Mouse (Mus musculus): ENCODE data around the gene Gm21969. TPM values are rescaled to one million over a fixed set of nuclear protein-coding genes. Genes with fewer than 3 reads are reported as not detected.

The Gm21969 gene
- polyA plus RNA-seq, 1 experiment: not detected

GRCm38 (mm10) chr4:139580663-139581336 lies 22.2 kb upstream of the Gm21969 start:
- TF ChIP-seq POLR2A (IDR thresholded peaks at IDR 0.05; ENCODE audit: borderline replicate concordance, control insufficient read depth, low read depth, low read length): no peak
- no peak for TF ChIP-seq CTCF (IDR thresholded peaks at IDR 0.05; ENCODE audit: control insufficient read depth, insufficient read depth, low read length)
- Histone ChIP-seq H3K4me1 (ENCODE audit: control insufficient read depth, insufficient read depth, low read length) (no peaks in the 10 kb centered on the region; the same call in 1 of the 2 replicates), H3K27ac (ENCODE audit: control insufficient read depth, insufficient read depth, low read depth, low read length, poor library complexity) (0 out of 2 replicates have a peak overlapping the region, but pooled peaks have one; percentile 23), H3K4me3 (replicated peaks; ENCODE audit: control insufficient read depth, low read depth, low read length) (no peak overlapping the region)
- WGBS: 47% methylated on average over 15 of the region's 15 CpGs

- no peak overlapping the region for H3K4me3 ChIP-seq (replicated peaks; ENCODE audit: control insufficient read depth, low read depth, low read length)
- 0 out of 2 replicates have a peak overlapping the region, but pooled peaks have one; percentile 23 for H3K27ac ChIP-seq (ENCODE audit: control insufficient read depth, insufficient read depth, low read depth, low read length, poor library complexity)
- 33% methylated on average over 6 of the region's 6 CpGs for WGBS
- TF ChIP-seq POLR2A (IDR thresholded peaks at IDR 0.05; ENCODE audit: borderline replicate concordance, control insufficient read depth, low read depth, low read length) (no peak), CTCF (IDR thresholded peaks at IDR 0.05; ENCODE audit: control insufficient read depth, insufficient read depth, low read length) (no peak)
- no peaks in the 10 kb centered on the region; the same call in 1 of the 2 replicates for H3K4me1 ChIP-seq (ENCODE audit: control insufficient read depth, insufficient read depth, low read length)
Observed at GRCm38 (mm10) chr4:139581427-139582051, 21.4 kb upstream of the Gm21969 start.

- 50% methylated on average over 6 of the region's 6 CpGs for WGBS
- TF ChIP-seq POLR2A (IDR thresholded peaks at IDR 0.05; ENCODE audit: borderline replicate concordance, control insufficient read depth, low read depth, low read length) (no peak), CTCF (IDR thresholded peaks at IDR 0.05; ENCODE audit: control insufficient read depth, insufficient read depth, low read length) (no peak)
Observed at GRCm38 (mm10) chr4:139582346-139582745, 20.6 kb upstream of the Gm21969 start.

DNA sequence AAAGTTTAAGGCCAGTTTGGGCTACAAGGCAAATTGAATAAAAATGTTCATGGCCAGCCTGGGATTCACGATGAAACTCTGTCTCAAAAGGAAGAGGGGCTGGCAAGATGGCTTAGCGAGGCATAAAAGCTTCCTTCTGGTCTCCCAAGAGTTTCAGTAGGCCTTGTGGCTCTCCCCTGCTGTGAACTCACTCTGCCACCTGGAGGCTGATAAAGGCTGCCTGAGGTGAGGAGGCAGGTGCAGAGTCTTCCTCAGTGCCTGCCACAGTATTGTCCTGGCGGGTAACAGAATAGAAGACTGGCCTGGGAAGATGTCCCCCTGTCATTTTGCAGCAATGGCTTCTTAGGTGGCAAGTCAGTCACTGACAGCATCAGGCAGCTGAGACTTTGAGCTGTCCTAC lies 20.1 kb upstream of the Gm21969 start:
- WGBS: 62% methylated on average over 3 of the region's 3 CpGs

More at GRCm38 (mm10) chr4:139582346-139582745, 20.6 kb upstream of the Gm21969 start:
- Histone ChIP-seq H3K4me1 (ENCODE audit: control insufficient read depth, insufficient read depth, low read length) (no peaks in the 10 kb centered on the region; the same call in 1 of the 2 replicates), H3K4me3 (replicated peaks; ENCODE audit: control insufficient read depth, low read depth, low read length) (no peak overlapping the region), H3K27ac (ENCODE audit: control insufficient read depth, insufficient read depth, low read depth, low read length, poor library complexity) (no peak overlapping the region)

DNA sequence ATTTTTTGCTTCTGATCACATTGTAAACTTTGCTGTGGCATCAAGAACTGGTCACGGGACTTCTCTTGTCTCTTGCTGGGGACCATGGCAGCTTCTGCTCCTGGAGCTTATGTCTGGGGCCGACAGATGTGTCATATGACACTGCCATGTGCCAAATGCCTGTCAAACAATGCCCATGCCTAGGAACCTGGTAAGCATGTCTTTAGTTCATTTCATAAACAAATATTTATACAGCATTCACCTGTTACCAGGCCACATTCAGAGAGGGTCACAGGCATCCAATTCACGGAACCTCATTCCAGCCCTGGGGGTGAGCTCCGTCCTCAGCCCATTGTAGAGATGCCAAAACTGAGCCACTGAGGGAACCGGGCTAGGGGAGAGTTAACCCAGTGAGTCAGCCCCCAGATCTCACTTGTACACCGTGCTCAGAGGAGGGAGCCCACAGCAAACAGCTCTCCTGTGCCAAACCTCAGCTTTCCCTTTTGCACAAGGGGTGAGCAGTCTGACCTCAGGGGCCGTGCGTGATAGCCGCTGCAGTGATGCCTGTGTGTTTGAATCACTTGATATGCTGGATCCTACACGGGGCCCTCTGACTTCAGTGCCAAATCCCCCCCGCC lies 19.2 kb upstream of the Gm21969 start:
- Histone ChIP-seq H3K27ac (ENCODE audit: control insufficient read depth, insufficient read depth, low read depth, low read length, poor library complexity) (no peak overlapping the region), H3K4me3 (replicated peaks; ENCODE audit: control insufficient read depth, low read depth, low read length) (no peak overlapping the region), H3K4me1 (ENCODE audit: control insufficient read depth, insufficient read depth, low read length) (no peaks in the 10 kb centered on the region; the same call in 1 of the 2 replicates)
- TF ChIP-seq CTCF (IDR thresholded peaks at IDR 0.05; ENCODE audit: control insufficient read depth, insufficient read depth, low read length) (no peak), POLR2A (IDR thresholded peaks at IDR 0.05; ENCODE audit: borderline replicate concordance, control insufficient read depth, low read depth, low read length) (no peak)
- whole genome bisulfite sequencing: 78% methylated on average over 11 of the region's 11 CpGs

More for the DNA sequence above, 20.1 kb upstream of the Gm21969 start:
- Histone ChIP-seq H3K4me1 (ENCODE audit: control insufficient read depth, insufficient read depth, low read length) (no peaks in the 10 kb centered on the region; the same call in 1 of the 2 replicates), H3K27ac (ENCODE audit: control insufficient read depth, insufficient read depth, low read depth, low read length, poor library complexity) (no peak overlapping the region), H3K4me3 (replicated peaks; ENCODE audit: control insufficient read depth, low read depth, low read length) (no peak overlapping the region)
- TF ChIP-seq CTCF (IDR thresholded peaks at IDR 0.05; ENCODE audit: control insufficient read depth, insufficient read depth, low read length) (no peak), POLR2A (IDR thresholded peaks at IDR 0.05; ENCODE audit: borderline replicate concordance, control insufficient read depth, low read depth, low read length) (no peak)

DNA sequence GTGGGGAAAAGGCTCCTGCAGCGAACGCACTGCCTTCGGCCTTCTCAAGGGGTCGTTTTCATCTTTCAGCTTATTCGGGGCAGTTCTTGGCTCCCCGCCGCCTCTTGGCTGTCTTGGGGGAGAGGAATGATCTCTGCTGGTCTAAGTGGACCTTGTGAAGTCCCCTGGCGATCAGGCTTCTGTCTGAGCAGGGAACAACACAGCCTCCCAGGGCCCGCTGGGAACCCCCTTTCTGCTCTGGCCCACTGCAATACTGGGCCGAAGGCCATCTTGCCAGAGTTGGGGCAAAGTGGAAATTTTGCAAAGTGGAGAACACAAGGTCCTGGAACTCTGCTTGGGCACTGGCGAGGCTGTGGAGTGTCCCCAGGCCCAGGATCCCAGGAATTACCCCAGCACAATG lies 18.3 kb upstream of the Gm21969 start:
- Histone ChIP-seq H3K27ac (ENCODE audit: control insufficient read depth, insufficient read depth, low read depth, low read length, poor library complexity) (no peak overlapping the region), H3K4me3 (replicated peaks; ENCODE audit: control insufficient read depth, low read depth, low read length) (no peak overlapping the region), H3K4me1 (ENCODE audit: control insufficient read depth, insufficient read depth, low read length) (no peaks in the 10 kb centered on the region)
- WGBS: 81% methylated on average over 11 of the region's 11 CpGs
- TF ChIP-seq POLR2A (IDR thresholded peaks at IDR 0.05; ENCODE audit: borderline replicate concordance, control insufficient read depth, low read depth, low read length) (no peak), CTCF (IDR thresholded peaks at IDR 0.05; ENCODE audit: control insufficient read depth, insufficient read depth, low read length) (no peak)

DNA sequence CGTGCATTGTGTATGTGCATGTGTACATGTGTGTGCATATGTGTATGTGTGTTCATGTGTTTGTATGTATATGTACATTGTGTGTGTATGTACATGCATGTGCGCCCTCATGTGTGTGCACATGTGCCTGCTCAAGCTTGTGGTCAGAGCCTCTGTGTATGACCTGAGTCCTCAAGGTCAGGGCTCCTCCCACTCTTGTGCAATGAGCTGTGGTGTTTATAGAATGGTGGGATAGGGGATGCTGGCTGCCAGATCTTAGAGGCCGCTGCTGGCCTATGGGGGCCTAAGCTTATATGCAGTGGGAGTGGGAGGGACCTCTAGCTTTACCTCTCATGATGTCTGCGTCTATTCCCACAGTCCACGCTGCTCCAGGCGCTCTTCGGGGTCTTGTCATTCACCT lies 17.3 kb upstream of the Gm21969 start:
- Histone ChIP-seq H3K4me1 (ENCODE audit: control insufficient read depth, insufficient read depth, low read length) (no peaks in the 10 kb centered on the region), H3K27ac (ENCODE audit: control insufficient read depth, insufficient read depth, low read depth, low read length, poor library complexity) (no peak overlapping the region), H3K4me3 (replicated peaks; ENCODE audit: control insufficient read depth, low read depth, low read length) (no peak overlapping the region)
- 80% methylated on average over 7 of the region's 7 CpGs for whole genome bisulfite sequencing
- TF ChIP-seq POLR2A (IDR thresholded peaks at IDR 0.05; ENCODE audit: borderline replicate concordance, control insufficient read depth, low read depth, low read length) (no peak), CTCF (IDR thresholded peaks at IDR 0.05; ENCODE audit: control insufficient read depth, insufficient read depth, low read length) (no peak)

DNA sequence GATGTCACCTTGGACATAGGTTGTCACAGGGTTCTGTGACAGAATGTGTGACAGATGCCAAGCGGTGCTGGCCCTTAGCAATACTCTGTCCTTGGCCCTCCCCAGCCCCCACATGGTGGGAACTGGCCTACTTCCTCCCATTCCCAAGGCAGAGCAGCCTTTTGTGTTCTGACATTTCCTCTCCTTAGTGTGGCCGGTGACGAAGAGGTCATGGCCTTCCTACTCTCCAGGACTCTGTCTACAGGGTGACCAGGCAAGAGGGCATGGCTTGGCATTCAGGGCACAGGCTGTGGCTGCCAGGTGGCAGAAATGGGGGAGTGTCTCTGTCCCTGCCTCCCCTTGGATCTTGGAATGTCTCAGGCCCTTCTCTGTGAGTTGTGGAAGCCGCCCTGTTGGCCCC lies 15.6 kb upstream of the Gm21969 start:
- no peak for TF ChIP-seq CTCF (IDR thresholded peaks at IDR 0.05; ENCODE audit: control insufficient read depth, insufficient read depth, low read length)
- no peak for TF ChIP-seq POLR2A (IDR thresholded peaks at IDR 0.05; ENCODE audit: borderline replicate concordance, control insufficient read depth, low read depth, low read length)
- H3K4me3 ChIP-seq (replicated peaks; ENCODE audit: control insufficient read depth, low read depth, low read length): no peak overlapping the region
- WGBS: 69% methylated on average over 4 of the region's 4 CpGs
- no peak overlapping the region for H3K27ac ChIP-seq (ENCODE audit: control insufficient read depth, insufficient read depth, low read depth, low read length, poor library complexity)
- no peaks in the 10 kb centered on the region for H3K4me1 ChIP-seq (ENCODE audit: control insufficient read depth, insufficient read depth, low read length)

Measured in bone marrow, adult 2 months (tissue).